Mouse (Mus musculus) CH12.LX (cell line): Measurements from ENCODE around the gene Bves.

Experiments
- CTCF ChIP-seq, 2 experiments: IDR thresholded peaks in 1 of 2; conservative IDR thresholded peaks in 1 of 2; 2 replicates each; pipeline ENCODE4 v1.5.1; 2011 to 2012; ENCODE audit warnings: low read depth in 2 of 2, low read length in 2 of 2, improper control_type of control experiment in 1 of 2, inconsistent platforms in 1 of 2, mild to moderate bottlenecking in 1 of 2, moderate library complexity in 1 of 2
- E2F4 ChIP-seq: IDR thresholded peaks from 2 replicates; pipeline ENCODE4 v1.6.1; 2011; ENCODE audit warnings: low read depth, low read length, improper control_type of control experiment; ENCODE audit not compliant: insufficient replicate concordance
- EP300 ChIP-seq: IDR thresholded peaks from 2 replicates; pipeline ENCODE4 v1.6.1; 2011; ENCODE audit warnings: low read length, improper control_type of control experiment
- IRF4 ChIP-seq: IDR thresholded peaks from 2 replicates; pipeline ENCODE4 v1.6.1; 2014; ENCODE audit warnings: low read depth, mild to moderate bottlenecking, inconsistent platforms, low read length, improper control_type of control experiment
- JUND ChIP-seq: conservative IDR thresholded peaks from 2 replicates; pipeline ENCODE4 v1.6.1; 2011; ENCODE audit warnings: low read depth, low read length, improper control_type of control experiment
- MAX ChIP-seq: IDR thresholded peaks from 2 replicates; pipeline ENCODE4 v1.6.1; 2011; ENCODE audit warnings: low read length, improper control_type of control experiment
- MAZ ChIP-seq: IDR thresholded peaks from 2 replicates; pipeline ENCODE4 v1.6.1; 2012; ENCODE audit warnings: low read depth, mild to moderate bottlenecking, inconsistent platforms, low read length, improper control_type of control experiment, moderate library complexity
- POLR2A ChIP-seq: IDR thresholded peaks from 2 replicates; pipeline ENCODE4 v1.6.1; 2011; ENCODE audit warnings: low read depth, mild to moderate bottlenecking, improper control_type of control experiment, low read length
- POLR2AphosphoS2 ChIP-seq: IDR thresholded peaks from 2 replicates; pipeline ENCODE4 v1.6.1; 2011; ENCODE audit warnings: low read depth, low read length, improper control_type of control experiment
- USF1 ChIP-seq: IDR thresholded peaks from 2 replicates; pipeline ENCODE4 v1.6.1; 2014; ENCODE audit warnings: low read depth, mild to moderate bottlenecking, inconsistent platforms, low read length, improper control_type of control experiment

DNA sequence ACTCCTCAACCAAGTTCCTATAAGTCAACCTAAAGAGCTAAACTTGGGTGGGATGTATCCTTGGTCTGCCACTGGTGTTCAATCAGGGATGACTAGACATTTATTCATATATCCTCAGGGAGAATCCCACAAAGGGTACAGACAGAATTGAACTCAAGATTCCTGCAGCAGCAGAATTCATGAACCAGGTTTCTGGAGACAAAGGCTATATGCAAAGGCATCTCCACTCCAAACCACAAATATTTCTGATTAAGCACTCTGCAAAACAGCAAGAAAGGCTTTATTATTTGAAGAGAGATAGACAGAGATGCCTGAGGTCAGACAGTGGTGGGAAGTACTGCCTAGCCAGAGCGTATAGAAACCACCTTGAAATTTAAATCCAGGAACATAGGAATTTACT, 62.6 kb downstream of the Bves start:
- no peak for TF ChIP-seq MAZ
- TF ChIP-seq EP300: no peak
- TF ChIP-seq POLR2A: no peak
- no peak for TF ChIP-seq E2F4
- no peak for TF ChIP-seq JUND
- TF ChIP-seq MAX: no peak
- TF ChIP-seq CTCF (conservative IDR thresholded peaks at IDR 0.05 in 1 of 2, IDR thresholded peaks at IDR 0.05 in 1 of 2; ENCODE audit: low read depth in 2 of 2, low read length in 2 of 2): no peak
- TF ChIP-seq IRF4: no peak
- TF ChIP-seq POLR2AphosphoS2: no peak
- no peak for TF ChIP-seq USF1
